Mouse (Mus musculus): ENCODE results near the gene Kcnj11. TPM values are rescaled to one million over a fixed set of nuclear protein-coding genes. Genes with fewer than 3 reads are reported as not detected.

The Kcnj11 gene
- 8.3 and 9.6 TPM in 2 replicates for polyA plus RNA-seq (2021; fragmentation: Nextera tagmentation)
- long read RNA-seq, experiment 1, transcript Kcnj11-201 (2 exons, 917 nt): minor isoform, 12 of 39 reads
- long read RNA-seq, experiment 1, transcript Kcnj11-205 (1 exons, 3,142 nt): major isoform, 19 of 39 reads
- long read RNA-seq, experiment 1, transcript Kcnj11-202 (2 exons, 494 nt): minor isoform, 7 of 39 reads
- long read RNA-seq, experiment 1, partial matches to known transcripts: 0 of 39 reads
- long read RNA-seq, experiment 1, other reads (novel, unspliced or antisense): 1 of 39 reads
- long read RNA-seq, experiment 2, transcript Kcnj11-205 (1 exons, 3,142 nt): major isoform, 11 of 13 reads
- long read RNA-seq, experiment 2, partial matches to known transcripts: 0 of 13 reads
- long read RNA-seq, experiment 2, other reads (novel, unspliced or antisense): 0 of 13 reads

GRCm38 (mm10) chr7:46100563-46100962 lies at the start of gene Kcnj11:
TSS of gene Kcnj11 (minus strand) at chr7:46100764.

Other genes with a start within 250 kb of the Kcnj11 start
- gene Kdelr1, start 228.0 kb downstream of the Kcnj11 start, polyA plus RNA-seq (2021; fragmentation: Nextera tagmentation): 49.0 and 49.6 TPM in 2 replicates
- gene Grin2d, start 222.4 kb downstream of the Kcnj11 start, polyA plus RNA-seq (2021; fragmentation: Nextera tagmentation): 0.39 and 1.6 TPM in 2 replicates
- not detected in 2 replicates for gene Syngr4, start 204.1 kb downstream of the Kcnj11 start, polyA plus RNA-seq (2021; fragmentation: Nextera tagmentation)
- gene Tmem143, start 203.8 kb downstream of the Kcnj11 start, polyA plus RNA-seq (2021; fragmentation: Nextera tagmentation): 2.7 and 4.5 TPM in 2 replicates
- gene Emp3, start 179.4 kb downstream of the Kcnj11 start, polyA plus RNA-seq (2021; fragmentation: Nextera tagmentation): 10.7 and 12.3 TPM in 2 replicates
- gene Ccdc114, start 176.7 kb downstream of the Kcnj11 start, polyA plus RNA-seq (2021; fragmentation: Nextera tagmentation): 0.74 and 1.0 TPM in 2 replicates
- 0.04 and 0.10 TPM in 2 replicates for gene Abcc6, start 70.5 kb downstream of the Kcnj11 start, polyA plus RNA-seq (2021; fragmentation: Nextera tagmentation)
- 20.0 and 25.0 TPM in 2 replicates for gene Nomo1, start 67.1 kb downstream of the Kcnj11 start, polyA plus RNA-seq (2021; fragmentation: Nextera tagmentation)
- gene Abcc8, start 79.3 kb upstream of the Kcnj11 start, polyA plus RNA-seq (2021; fragmentation: Nextera tagmentation): 9.0 TPM in 2 replicates
- gene Ush1c, start 137.7 kb upstream of the Kcnj11 start, polyA plus RNA-seq (2021; fragmentation: Nextera tagmentation): 0.11 and 0.20 TPM in 2 replicates
- gene Otog, start 140.2 kb upstream of the Kcnj11 start, polyA plus RNA-seq (2021; fragmentation: Nextera tagmentation): 0.04 TPM in 1 of 2 replicates, not detected in the other